In the genomic region with DNA sequence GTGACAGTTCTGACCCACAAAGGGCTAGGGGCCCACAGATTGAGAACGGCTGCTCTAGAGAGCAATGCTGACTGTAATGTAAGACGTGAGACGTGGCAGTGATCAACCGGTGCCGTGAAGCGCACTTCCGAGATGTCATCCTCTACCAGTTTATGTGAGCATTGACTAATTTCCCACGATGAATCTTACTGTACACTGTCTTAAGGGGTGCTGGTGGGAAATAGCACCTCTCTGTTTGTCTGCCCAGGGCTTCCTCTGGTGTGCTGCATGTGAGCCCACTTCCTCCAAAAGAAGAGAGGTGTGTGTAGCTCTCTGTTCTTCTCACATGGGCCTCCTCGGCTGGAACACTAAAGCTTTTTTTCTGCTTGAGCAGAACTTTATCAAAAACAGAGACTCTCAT, we compare ENCODE assay signal across 10 mouse cellular contexts. TPM values are rescaled to one million over a fixed set of nuclear protein-coding genes. Genes with fewer than 3 reads are reported as not detected.
A peak's percentile ranks its signal among the peaks of the same experiment; 100 is the strongest.
DNase-seq lines count a peak whose midpoint lies in the region; ATAC-seq lines count a peak whose summit lies in the region.
"Had no signal": no experiment of that assay in that cellular context is flagged by ENCODE, and none has a peak within 500 bp of the region (broad histone marks: within the 10 kb centered on the region; RNA-seq: fewer than 3 reads in every experiment).

No protein-coding gene starts in this region.

- H3K4me1 ChIP-seq in heart, embryonic 11.5 days (ENCODE audit: control insufficient read depth, insufficient read depth, low read length) = peaks cover 22% of the 10 kb centered on the region
- H3K4me1 ChIP-seq in forebrain, embryonic 14.5 days (ENCODE audit: control insufficient read depth, insufficient read depth, low read length) = peaks cover 36% of the 10 kb centered on the region

- no peaks in the 10 kb centered on the region for H3K9me3 ChIP-seq in heart, embryonic 11.5 days (replicated peaks; ENCODE audit: control insufficient read depth, low read length)
- H3K9me3 ChIP-seq in forebrain, embryonic 14.5 days (replicated peaks; ENCODE audit: control insufficient read depth, low read length) = no peaks in the 10 kb centered on the region

- no peak overlapping the region for H3K4me2 ChIP-seq in heart, embryonic 11.5 days
- H3K4me2 ChIP-seq in forebrain, embryonic 14.5 days (ENCODE audit: low read length) = peak overlapping the region; percentile 35; the same call in 1 of the 2 replicates

- H3K9ac ChIP-seq in heart, embryonic 11.5 days (ENCODE audit: low read depth, low read length) = 0 out of 2 replicates have a peak overlapping the region, but pooled peaks have one; percentile 10
- H3K9ac ChIP-seq in forebrain, embryonic 14.5 days (ENCODE audit: low read length) = peak overlapping the region; percentile 25; the same call in 1 of the 2 replicates

- H3K4me3 ChIP-seq in heart, embryonic 11.5 days (ENCODE audit: low read depth, low read length) = no peak overlapping the region
- H3K4me3 ChIP-seq in forebrain, embryonic 14.5 days (ENCODE audit: low read depth, low read length) = no peak overlapping the region

- intact Hi-C loops in heart, postnatal 10 days (cut with DNase I) = no loop called here

- no peak for DNase-seq in heart, postnatal 10 days
- DNase-seq in CD4-positive, CD25-positive, alpha-beta regulatory T cell, adult 2 months (ENCODE audit: low read depth, low spot score) = peak; percentile 74
- no peak for DNase-seq in forebrain, embryonic 14.5 days (ENCODE audit: low spot score)
- peak; percentile 73 for DNase-seq in naive thymus-derived CD4-positive, alpha-beta T cell, adult 2 months (ENCODE audit: low read depth)
- DNase-seq in embryo, embryonic 9.5 days (ENCODE audit: extremely low spot score) = no peak
- no peak for DNase-seq in ovary, postnatal 36 days (ENCODE audit: low spot score)
- no peak for DNase-seq in adrenal gland, postnatal 4 days (ENCODE audit: low spot score in 2 of 2)

- peaks cover 6% of the 10 kb centered on the region; the same call in 1 of the 2 replicates for H3K36me3 ChIP-seq in heart, embryonic 11.5 days (ENCODE audit: control insufficient read depth, insufficient read depth, low read length)
- H3K36me3 ChIP-seq in forebrain, embryonic 14.5 days (ENCODE audit: control insufficient read depth, insufficient read depth, low read length) = peaks cover 15% of the 10 kb centered on the region

- no peaks in the 10 kb centered on the region for H3K27me3 ChIP-seq in heart, embryonic 11.5 days (ENCODE audit: control insufficient read depth, insufficient read depth, low read length)
- H3K27me3 ChIP-seq in forebrain, embryonic 14.5 days (replicated peaks; ENCODE audit: control insufficient read depth, insufficient read depth, low read length) = no peaks in the 10 kb centered on the region
- H3K27me3 ChIP-seq: Patski had no signal

- peak overlapping the region; percentile 55; the same call in 1 of the 2 replicates for H3K27ac ChIP-seq in heart, embryonic 11.5 days (ENCODE audit: low read depth, low read length)
- 0 out of 2 replicates have a peak overlapping the region, but pooled peaks have one; percentile 44 for H3K27ac ChIP-seq in forebrain, embryonic 14.5 days (ENCODE audit: low read depth, low read length)

- no peak for ATAC-seq in heart, embryonic 11.5 days (replicated peaks; ENCODE audit: insufficient number of reproducible peaks, low FRiP score, low TSS enrichment)
- ATAC-seq in forebrain, embryonic 14.5 days = no peak
- ATAC-seq: Patski had no signal

- WGBS in heart, embryonic 11.5 days (ENCODE audit: insufficient replicate concordance) = 82% methylated on average over 9 of the region's 9 CpGs
- 80% methylated on average over 9 of the region's 9 CpGs for WGBS in forebrain, embryonic 14.5 days

RNA-seq across cellular contexts. Expression of gene Cipc, which starts 2.7 kb away (rescaled TPM):
- 26.7 and 31.0 TPM in 2 replicates for polyA plus RNA-seq in heart, embryonic 11.5 days (2014; fragmentation: Nextera tagmentation; extraction: Ambion mirVana)
- total RNA-seq in heart, postnatal 10 days (2021) = 10 to 100 TPM; 36.5 to 45.1 TPM
- polyA plus RNA-seq in forebrain, embryonic 14.5 days (2014; fragmentation: Nextera tagmentation; extraction: Ambion mirVana) = 47.5 and 57.0 TPM in 2 replicates
- 10 to 100 TPM; 21.7 to 23.5 TPM for total RNA-seq in adrenal gland, postnatal 4 days (2021)

RNA-seq across cellular contexts. Expression of gene Zdhhc22, which starts 40.7 kb away (rescaled TPM):
- 0.20 TPM in 1 of 2 replicates, not detected in the other for polyA plus RNA-seq in heart, embryonic 11.5 days (2014; fragmentation: Nextera tagmentation; extraction: Ambion mirVana)
- not detected for total RNA-seq in heart, postnatal 10 days (2021)
- 4.3 and 5.5 TPM in 2 replicates for polyA plus RNA-seq in forebrain, embryonic 14.5 days (2014; fragmentation: Nextera tagmentation; extraction: Ambion mirVana)
- 1 to 10 TPM; 1.1 to 1.7 TPM for total RNA-seq in adrenal gland, postnatal 4 days (2021)
- total RNA-seq: heart, postnatal 36 days had no signal
- polyA plus RNA-seq: Patski had no signal

Comparison
In these comparisons a context has a peak if more than half of its experiments do, and no peak if none do; other contexts are left out.
1. DNase-seq: peak in CD4-positive, CD25-positive, alpha-beta regulatory T cell, adult 2 months (single experiment) and naive thymus-derived CD4-positive, alpha-beta T cell, adult 2 months (single experiment); none in heart, postnatal 10 days (0 of 2), forebrain, embryonic 14.5 days (single experiment), embryo, embryonic 9.5 days (single experiment), ovary, postnatal 36 days (single experiment) and adrenal gland, postnatal 4 days (0 of 2).